Mouse (Mus musculus) spleen, postnatal 0 days (tissue): Measurements from ENCODE around the gene Hormad1. TPM values are rescaled to one million over a fixed set of nuclear protein-coding genes. Genes with fewer than 3 reads are reported as not detected.

ENCODE experiments used
- polyA plus RNA-seq: library from polyadenylated mRNA; unstranded; fragments of >200 nt; fragmentation: Nextera tagmentation; extraction: Ambion mirVana; gene quantifications from 2 replicates; pipeline ENCODE4 v1.2.1, GENCODE M21; 2015

The Hormad1 gene
- not detected in 2 replicates for polyA plus RNA-seq

DNA sequence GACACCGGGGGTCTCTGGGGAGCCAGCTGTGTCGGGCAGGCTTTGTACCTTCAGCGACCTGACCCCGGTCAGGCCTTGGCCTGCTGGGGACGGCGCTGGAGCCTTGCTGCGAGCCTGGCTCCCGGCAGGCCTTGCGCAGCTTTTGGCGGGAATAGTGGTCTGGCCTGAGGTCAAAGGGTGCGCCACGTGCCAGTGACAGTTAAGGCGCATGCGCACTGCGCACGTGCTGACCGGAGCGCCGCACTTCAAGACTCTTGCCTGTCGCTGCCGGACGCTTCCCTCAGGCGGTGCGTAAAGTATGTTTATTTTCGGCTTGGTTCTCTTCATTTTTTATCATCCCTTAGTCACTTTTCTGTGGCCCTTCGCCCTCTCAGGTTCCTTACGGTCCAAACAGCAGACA is at the start of gene Hormad1:
Gene Hormad1, plus strand, starts transcription at position 241 of the 400 bp plus-strand sequence.

DNA sequence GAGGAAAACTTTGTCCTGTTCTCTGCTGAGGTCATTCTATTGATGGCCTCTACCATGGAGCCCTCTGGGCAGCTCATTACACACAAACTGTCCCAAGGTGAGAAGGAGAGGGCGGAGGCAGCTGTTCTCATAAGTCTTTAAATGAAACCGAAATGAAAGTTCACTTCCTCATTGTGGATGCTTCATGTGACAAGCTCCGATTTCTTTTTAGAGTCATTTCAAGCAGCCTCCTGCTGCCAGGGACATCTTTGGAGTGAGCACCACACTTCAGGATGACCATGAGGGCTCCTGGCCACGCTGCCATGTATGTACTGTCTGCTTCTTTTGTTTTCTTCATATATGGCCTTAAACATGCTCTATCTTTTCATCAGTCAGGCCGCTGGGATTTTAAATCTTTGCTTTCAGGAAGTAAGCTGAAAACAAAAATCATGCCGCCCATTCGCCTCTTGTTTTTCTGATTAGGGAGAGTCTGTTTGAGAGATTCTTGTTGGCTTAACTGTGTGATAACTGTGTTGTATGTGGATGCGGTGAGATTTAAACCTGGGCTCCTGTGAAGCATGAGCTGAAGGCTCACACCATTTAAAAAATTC is 32.8 kb upstream of the Hormad1 start, which contains the start of gene Ctss:
Gene Ctss, plus strand, starts transcription at position 165 of the 590 bp plus-strand sequence.

DNA sequence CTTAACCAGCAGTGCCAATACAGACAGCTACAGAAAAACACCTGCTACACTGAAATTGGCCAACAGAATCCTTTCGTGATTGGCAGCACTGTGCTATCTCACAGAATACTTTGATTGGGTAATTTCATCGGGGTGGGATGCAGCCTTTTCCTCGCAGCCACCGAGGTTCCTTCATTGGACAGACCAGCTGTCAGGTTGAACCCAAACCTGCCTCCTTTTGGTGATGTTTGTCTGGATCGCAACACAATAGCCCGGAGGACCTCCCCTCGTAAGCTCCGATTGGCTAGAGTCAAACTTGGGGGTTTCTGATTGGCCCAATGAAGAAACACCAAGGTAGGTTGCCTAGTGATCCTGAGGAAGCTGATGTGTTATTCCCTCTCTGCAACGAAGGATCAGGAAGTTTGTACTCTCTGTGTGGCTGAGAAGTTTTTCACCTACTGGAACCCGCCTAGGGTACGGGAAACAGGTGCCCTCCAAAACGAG is 29.2 kb downstream of the Hormad1 start, which contains the start of gene Golph3l:
Gene Golph3l, plus strand, starts transcription at position 331 of the 483 bp plus-strand sequence.

DNA sequence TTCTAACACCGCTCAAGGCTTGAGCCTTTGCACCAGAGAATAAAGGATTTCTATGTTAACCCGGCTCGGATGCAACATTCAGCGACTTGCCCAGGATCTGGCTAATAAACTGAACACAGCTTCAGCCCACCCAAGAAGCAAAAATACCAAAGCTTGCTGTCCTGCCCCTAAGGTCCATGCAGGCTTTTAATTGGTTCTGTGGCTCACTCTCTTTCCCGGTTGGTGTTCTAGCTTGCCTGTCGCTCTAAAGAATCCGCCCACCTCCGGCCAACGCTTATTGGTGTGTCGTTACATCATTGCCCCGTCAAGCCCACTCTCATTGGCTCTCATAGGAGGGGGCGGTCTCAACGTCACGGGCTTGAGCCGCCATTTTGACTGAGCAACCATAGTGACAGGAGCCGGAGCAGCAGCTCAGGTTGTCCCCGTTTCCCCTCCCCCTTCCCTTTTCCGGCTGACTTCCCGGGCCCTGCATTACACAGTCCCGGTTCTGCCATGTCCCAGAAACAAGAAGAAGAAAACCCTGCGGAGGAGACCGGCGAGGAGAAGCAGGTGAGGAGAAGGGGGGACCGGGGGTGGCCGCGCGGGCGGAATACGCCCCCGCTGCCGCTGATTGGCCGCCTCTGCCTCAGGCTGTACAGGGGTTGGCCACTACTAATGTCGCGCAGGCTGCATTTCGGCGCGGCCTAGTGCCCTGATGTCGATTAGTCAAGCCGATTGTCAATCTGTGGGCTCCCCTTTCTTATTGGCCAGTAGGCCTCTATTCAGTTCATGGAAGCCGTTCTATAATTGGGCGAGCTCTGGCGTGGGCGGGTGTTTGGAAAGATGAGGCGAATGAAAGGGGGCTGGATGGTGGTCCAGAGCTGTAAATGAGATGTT is 65.4 kb downstream of the Hormad1 start, which contains the start of gene Ensa:
Gene Ensa, plus strand, starts transcription at position 366 of the 876 bp plus-strand sequence.

Other genes with a start within 250 kb of the Hormad1 start
- gene Cers2, start 244.9 kb upstream of the Hormad1 start, polyA plus RNA-seq = 99.7 and 109 TPM in 2 replicates
- gene Setdb1, start 202.5 kb upstream of the Hormad1 start, polyA plus RNA-seq = 12.7 TPM in 2 replicates
- gene 4930558C23Rik, start 156.8 kb upstream of the Hormad1 start, polyA plus RNA-seq = not detected in 2 replicates
- 15.8 and 16.3 TPM in 2 replicates for gene Arnt, start 125.3 kb upstream of the Hormad1 start, polyA plus RNA-seq
- gene Ctsk, start 60.4 kb upstream of the Hormad1 start, polyA plus RNA-seq = 3.7 and 4.8 TPM in 2 replicates
- gene Ctss, start 32.9 kb upstream of the Hormad1 start, polyA plus RNA-seq = 57.3 and 86.4 TPM in 2 replicates
- gene Golph3l, start 29.3 kb downstream of the Hormad1 start, polyA plus RNA-seq = 25.2 and 25.6 TPM in 2 replicates
- 40.4 and 42.2 TPM in 2 replicates for gene Ensa, start 65.3 kb downstream of the Hormad1 start, polyA plus RNA-seq
- 55.0 and 55.3 TPM in 2 replicates for gene Mcl1, start 99.1 kb downstream of the Hormad1 start, polyA plus RNA-seq
- 1.9 and 3.0 TPM in 2 replicates for gene Adamtsl4, start 128.2 kb downstream of the Hormad1 start, polyA plus RNA-seq
- gene Ecm1, start 179.9 kb downstream of the Hormad1 start, polyA plus RNA-seq = 26.6 and 30.1 TPM in 2 replicates
- gene Tars2, start 200.5 kb downstream of the Hormad1 start, polyA plus RNA-seq = 30.3 and 33.5 TPM in 2 replicates